Mouse (Mus musculus) kidney, adult 2 months (tissue): ENCODE results near the gene Tmem87b.

Experiments
- CTCF ChIP-seq: fragments of 200-500 bp; conservative IDR thresholded peaks from 2 replicates; pipeline ENCODE4 v1.5.1; 2011; ENCODE audit warnings: low read depth, mild to moderate bottlenecking, control low read depth, low read length, moderate library complexity, mixed read lengths; ENCODE audit not compliant: insufficient read depth, insufficient read length
- POLR2A ChIP-seq: fragments of 200-500 bp; IDR thresholded peaks from one replicate; pipeline ENCODE4 v1.6.1; 2011; ENCODE audit warnings: low read depth, low read length, control low read depth

- TF ChIP-seq CTCF = no peak
- TF ChIP-seq POLR2A = no peak
These were observed 15.5 kb downstream of the Tmem87b start for GRCm38 (mm10) chr2:128833435-128833834.
